Mouse (Mus musculus): ENCODE results near the gene Terb2.

DNA sequence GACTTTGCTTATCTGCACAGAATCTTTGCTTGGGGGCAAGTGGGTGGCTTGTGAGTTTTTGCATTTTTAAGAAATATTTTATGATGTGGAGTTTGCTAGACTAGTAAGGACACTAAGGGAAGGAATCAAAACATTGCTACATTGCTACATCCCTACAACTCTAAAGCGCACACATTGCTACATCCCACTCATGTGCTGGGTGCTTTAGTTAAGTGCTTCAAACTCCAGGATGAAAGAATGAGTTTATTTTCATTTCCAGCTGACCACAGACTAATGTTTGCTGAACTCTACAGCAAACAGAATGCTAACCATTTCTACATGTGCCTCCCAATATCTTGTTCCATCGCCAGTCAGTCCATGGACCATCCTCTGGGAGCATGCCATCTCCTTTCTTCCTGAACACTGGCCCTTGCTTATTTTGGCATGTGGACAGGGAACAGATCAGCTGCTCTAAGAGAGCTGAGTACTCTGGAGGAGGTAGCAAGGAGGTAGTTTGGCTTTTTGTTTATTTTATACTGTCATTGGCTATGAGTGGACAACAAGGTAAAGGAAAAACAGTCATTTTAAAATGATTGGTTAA lies 51.9 kb downstream of the Terb2 start:
- no peak for TF ChIP-seq CTCF (IDR thresholded peaks at IDR 0.05)
- no peak for TF ChIP-seq EP300 (IDR thresholded peaks at IDR 0.05)
